16 mouse cellular contexts compared by ENCODE assay signal in the genomic region with DNA sequence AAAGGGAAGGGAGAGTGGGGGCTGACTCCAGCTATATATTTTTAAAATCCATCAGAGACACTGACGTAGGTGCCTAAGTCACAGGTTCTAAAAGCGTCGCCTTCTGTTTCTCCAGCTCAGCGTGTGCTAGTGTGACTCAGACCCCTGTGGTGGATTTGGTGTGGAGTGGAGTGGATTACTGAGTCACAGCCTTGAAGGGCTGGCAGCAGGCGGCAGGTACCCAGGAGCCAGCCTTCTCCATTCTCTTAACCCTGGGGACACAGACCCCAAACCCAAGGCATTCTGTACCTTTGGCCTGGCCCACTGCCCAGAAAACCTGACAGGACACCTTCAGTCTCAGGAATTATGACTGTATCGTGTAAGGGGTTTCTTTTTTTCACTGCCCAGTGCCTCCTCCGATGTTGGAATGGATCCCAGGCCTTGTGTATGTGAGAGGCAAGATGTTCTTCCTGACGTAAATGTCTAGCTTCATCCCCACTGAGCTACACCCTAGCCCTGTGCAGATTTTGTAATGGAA. TPM values are rescaled to one million over a fixed set of nuclear protein-coding genes. Genes with fewer than 3 reads are reported as not detected.
A peak's percentile ranks its signal among the peaks of the same experiment; 100 is the strongest.
DNase-seq lines count a peak whose midpoint lies in the region; ATAC-seq and TF ChIP-seq lines count a peak whose summit lies in the region.
"Had no signal": no experiment of that assay in that cellular context is flagged by ENCODE, and none has a peak within 500 bp of the region (broad histone marks: within the 10 kb centered on the region; RNA-seq: fewer than 3 reads in every experiment).

No protein-coding gene starts in this region.

- TF ChIP-seq CTCF in midbrain, postnatal 0 days (IDR thresholded peaks at IDR 0.05) = no peak

- peak; percentile 59 for DNase-seq in adrenal gland, adult 2 months
- DNase-seq in adrenal gland, adult 8-10 months = no peak
- peak; percentile 56 for DNase-seq in midbrain, embryonic 11.5 days (ENCODE audit: low spot score, missing footprints)
- no peak for DNase-seq in midbrain, postnatal 0 days (ENCODE audit: low spot score)
- DNase-seq in frontal cortex, postnatal 25 days (ENCODE audit: low spot score in 2 of 2) = peak; percentile 40 to 56
- DNase-seq in right cerebral cortex, postnatal 25 days = peak; percentile 78
- DNase-seq in natural killer cell, adult 2 months (ENCODE audit: low spot score in 2 of 2) = no peak
- no peak for DNase-seq in kidney, postnatal 10 days
- DNase-seq: gastrocnemius, postnatal 14 days; heart, postnatal 14 days; kidney, adult 11 months; retina, postnatal 1 day had no signal

- 91% methylated on average over 8 of the region's 8 CpGs for WGBS in midbrain, embryonic 11.5 days
- WGBS in midbrain, postnatal 0 days = 90% methylated on average over 8 of the region's 8 CpGs

- ATAC-seq in midbrain, embryonic 11.5 days (ENCODE audit: low FRiP score) = no peak
- ATAC-seq in midbrain, postnatal 0 days (ENCODE audit: low FRiP score) = no peak

- H3K4me3 ChIP-seq in midbrain, embryonic 11.5 days (ENCODE audit: low read depth, low read length) = no peak overlapping the region
- no peak overlapping the region for H3K4me3 ChIP-seq in midbrain, postnatal 0 days (ENCODE audit: low read depth, low read length)
- H3K4me3 ChIP-seq: liver, embryonic 15.5 days; myocyte; stomach, embryonic 15.5 days had no signal

- no peak overlapping the region for H3K27ac ChIP-seq in midbrain, embryonic 11.5 days (ENCODE audit: low read depth, low read length)
- no peak overlapping the region for H3K27ac ChIP-seq in midbrain, postnatal 0 days (ENCODE audit: low read depth, low read length)
- H3K27ac ChIP-seq: liver, embryonic 15.5 days; stomach, embryonic 15.5 days had no signal

- H3K4me1 ChIP-seq in midbrain, embryonic 11.5 days (ENCODE audit: control insufficient read depth, insufficient read depth, low read length) = no peaks in the 10 kb centered on the region
- H3K4me1 ChIP-seq in midbrain, postnatal 0 days (ENCODE audit: insufficient read depth, low read length) = no peaks in the 10 kb centered on the region
- H3K4me1 ChIP-seq: stomach, embryonic 15.5 days had no signal

- peaks cover 28% of the 10 kb centered on the region for H3K36me3 ChIP-seq in midbrain, embryonic 11.5 days (ENCODE audit: control insufficient read depth, insufficient read depth, low read length)
- H3K36me3 ChIP-seq in midbrain, postnatal 0 days (ENCODE audit: insufficient read depth, low read length) = peaks cover 78% of the 10 kb centered on the region

- H3K4me2 ChIP-seq in midbrain, embryonic 11.5 days = no peak overlapping the region
- H3K4me2 ChIP-seq in midbrain, postnatal 0 days (ENCODE audit: low read depth, low read length, poor library complexity, severe bottlenecking) = no peak overlapping the region
- H3K4me2 ChIP-seq: liver, embryonic 15.5 days; stomach, embryonic 15.5 days had no signal

- H3K27me3 ChIP-seq in midbrain, embryonic 11.5 days (ENCODE audit: control insufficient read depth, insufficient read depth, low read length) = no peaks in the 10 kb centered on the region
- no peaks in the 10 kb centered on the region for H3K27me3 ChIP-seq in midbrain, postnatal 0 days (ENCODE audit: insufficient read depth, low read length)
- H3K27me3 ChIP-seq: liver, embryonic 15.5 days; stomach, embryonic 15.5 days had no signal

- no peak overlapping the region for H3K9ac ChIP-seq in midbrain, embryonic 11.5 days (ENCODE audit: low read length)
- no peak overlapping the region for H3K9ac ChIP-seq in midbrain, postnatal 0 days (replicated peaks; ENCODE audit: low read length, poor library complexity, severe bottlenecking)
- H3K9ac ChIP-seq: liver, embryonic 15.5 days; stomach, embryonic 15.5 days had no signal

- no peaks in the 10 kb centered on the region for H3K9me3 ChIP-seq in midbrain, embryonic 11.5 days (ENCODE audit: control insufficient read depth, low read length)
- no peaks in the 10 kb centered on the region for H3K9me3 ChIP-seq in midbrain, postnatal 0 days (ENCODE audit: low read length)
- H3K9me3 ChIP-seq: G1E; liver, embryonic 15.5 days; stomach, embryonic 15.5 days had no signal

RNA-seq across cellular contexts. Expression of a gene that starts 31.2 kb away (rescaled TPM):
- total RNA-seq in adrenal gland, adult 2 months (2021) = 100 to 1,000 TPM; 213 to 229 TPM
- 193 and 215 TPM in 2 replicates for polyA plus RNA-seq in adrenal gland, adult 2 months (2012; rRNA removed)
- 100 to 1,000 TPM; 183 to 265 (median 234) TPM for total RNA-seq in adrenal gland, adult 8-10 months (2022)
- 104 and 110 TPM in 2 replicates for polyA plus RNA-seq in midbrain, embryonic 11.5 days (2014; fragmentation: Nextera tagmentation; extraction: Ambion mirVana)
- total RNA-seq in midbrain, postnatal 0 days (2014; rRNA removed) = 45.0 and 85.3 TPM in 2 replicates
- 80.6 and 86.8 TPM in 2 replicates for polyA plus RNA-seq in midbrain, postnatal 0 days (2015; fragmentation: Nextera tagmentation; extraction: Ambion mirVana)

Comparison
In these comparisons a context has a peak if more than half of its experiments do, and no peak if none do; other contexts are left out.
1. DNase-seq: peak in adrenal gland, adult 2 months (single experiment), midbrain, embryonic 11.5 days (single experiment), frontal cortex, postnatal 25 days (2 of 2) and right cerebral cortex, postnatal 25 days (single experiment); none in adrenal gland, adult 8-10 months (single experiment), midbrain, postnatal 0 days (single experiment), natural killer cell, adult 2 months (0 of 2) and kidney, postnatal 10 days (single experiment).